Mouse (Mus musculus): ENCODE results near the gene Mecom.

DNA sequence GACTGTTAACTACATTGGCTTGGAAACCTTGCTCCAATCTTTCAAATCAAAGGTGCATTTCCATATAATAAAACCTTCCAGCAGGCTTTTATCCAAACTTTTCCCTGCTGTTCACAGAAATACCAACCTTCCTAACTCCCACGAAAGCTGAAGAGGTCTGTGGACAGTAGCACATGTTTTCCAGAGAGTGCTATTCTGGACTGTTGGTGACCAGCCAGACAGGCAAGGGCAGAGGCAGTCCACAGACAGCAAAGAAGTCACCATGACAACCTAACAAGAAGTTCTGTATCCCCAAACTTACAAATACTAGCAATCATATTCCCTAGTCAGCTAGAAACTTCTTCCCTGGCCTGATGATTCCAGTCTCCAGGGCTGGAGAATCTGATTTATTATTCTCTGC, 454.8 kb downstream of the Mecom start:
- TF ChIP-seq POLR2AphosphoS2 (IDR thresholded peaks at IDR 0.05; ENCODE audit: insufficient read length, low read depth) (no peak), POLR2A (IDR thresholded peaks at IDR 0.05; ENCODE audit: insufficient read length, low read depth) (no peak), USF1 (IDR thresholded peaks at IDR 0.05; ENCODE audit: low read depth) (no peak), SRF (IDR thresholded peaks at IDR 0.05; ENCODE audit: control insufficient read depth, insufficient read length, low read depth) (no peak), CEBPB (IDR thresholded peaks at IDR 0.05; ENCODE audit: insufficient read depth, poor library complexity, severe bottlenecking) (no peak), MAX (IDR thresholded peaks at IDR 0.05; ENCODE audit: low read depth) (no peak), MYOG (IDR thresholded peaks at IDR 0.05; ENCODE audit: control insufficient read depth in 1 of 3, insufficient read depth in 1 of 3, insufficient read length in 2 of 3, low read depth in 2 of 3) (no peak), TCF12 (IDR thresholded peaks at IDR 0.05; ENCODE audit: insufficient read depth, poor library complexity, severe bottlenecking) (no peak)
